Mouse (Mus musculus): Measurements from ENCODE around the gene Thada. TPM values are rescaled to one million over a fixed set of nuclear protein-coding genes. Genes with fewer than 3 reads are reported as not detected.

Thada gene
- polyA plus RNA-seq, 1 experiment from 2014 or later: 13.8 TPM

DNA sequence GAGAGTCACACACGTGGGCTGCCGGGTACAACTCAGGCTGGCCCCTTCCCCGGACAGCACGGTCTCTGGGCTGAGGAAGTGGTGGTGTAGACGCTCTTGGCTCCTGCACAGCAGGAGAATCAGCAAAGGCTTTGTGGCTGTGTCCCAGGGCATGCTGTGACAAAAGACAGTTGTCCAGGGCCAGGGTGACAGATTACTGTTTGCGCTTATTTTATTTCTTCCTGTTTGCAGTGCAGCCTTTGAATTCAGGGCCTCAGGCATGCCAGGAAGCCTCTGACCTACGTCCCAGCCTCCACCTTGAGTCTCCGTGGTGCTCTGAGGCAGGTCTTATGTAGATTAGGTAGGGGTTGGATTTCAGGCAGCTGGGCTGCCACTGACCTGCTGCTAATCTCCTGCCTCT, 288.5 kb downstream of the Thada start:
- H3K9me3 ChIP-seq (ENCODE audit: control insufficient read depth, low read length): peaks cover 3% of the 10 kb centered on the region; the same call in 1 of the 2 replicates
- H3K27me3 ChIP-seq (ENCODE audit: control insufficient read depth, insufficient read depth, low read length): no peaks in the 10 kb centered on the region
- 41% methylated on average over 8 of the region's 8 CpGs for WGBS
- peaks cover 4% of the 10 kb centered on the region; the same call in 1 of the 2 replicates for H3K4me1 ChIP-seq (replicated peaks; ENCODE audit: control insufficient read depth, insufficient read depth, low read length)
- ATAC-seq (replicated peaks; ENCODE audit: low FRiP score) (no peak), DNase-seq (ENCODE audit: low spot score) (peak; percentile 49)
- no peak overlapping the region for H3K4me2 ChIP-seq (ENCODE audit: low read depth, low read length, severe bottlenecking)
- H3K4me3 ChIP-seq (ENCODE audit: low read depth, low read length): no peak overlapping the region
- H3K27ac ChIP-seq (ENCODE audit: low read depth, low read length): no peak overlapping the region
- H3K36me3 ChIP-seq (ENCODE audit: control insufficient read depth, insufficient read depth, low read length): no peaks in the 10 kb centered on the region
- no peak overlapping the region for H3K9ac ChIP-seq (ENCODE audit: low read length)

DNA sequence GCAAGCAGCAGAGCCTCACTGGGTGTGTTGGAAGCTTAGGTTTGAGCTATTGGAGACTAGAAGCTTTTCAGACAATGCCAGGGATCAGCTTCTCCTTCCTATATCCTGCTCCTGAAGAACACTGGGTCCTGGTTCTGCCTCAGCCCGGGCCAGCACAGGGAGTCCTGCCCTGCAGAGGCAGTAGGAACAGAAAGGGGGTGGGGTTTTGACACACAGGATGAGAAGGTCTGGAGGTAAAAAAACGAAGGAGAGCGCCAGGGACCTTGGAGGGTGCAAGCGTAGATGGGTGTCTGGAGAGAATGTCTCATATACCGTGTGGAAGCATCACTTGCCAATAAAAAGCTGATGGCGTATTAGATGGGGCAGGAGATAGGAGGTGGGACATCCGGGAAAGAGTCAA, 289.6 kb downstream of the Thada start:
- no peak overlapping the region for H3K27ac ChIP-seq (ENCODE audit: low read depth, low read length)
- no peak overlapping the region for H3K4me2 ChIP-seq (ENCODE audit: low read depth, low read length, severe bottlenecking)
- no peaks in the 10 kb centered on the region for H3K27me3 ChIP-seq (ENCODE audit: control insufficient read depth, insufficient read depth, low read length)
- WGBS: 90% methylated on average over 7 of the region's 7 CpGs
- DNase-seq (ENCODE audit: low spot score) (peak; percentile 38), ATAC-seq (replicated peaks; ENCODE audit: low FRiP score) (no peak)
- H3K4me1 ChIP-seq (replicated peaks; ENCODE audit: control insufficient read depth, insufficient read depth, low read length): peaks cover 4% of the 10 kb centered on the region; the same call in 1 of the 2 replicates
- no peaks in the 10 kb centered on the region for H3K36me3 ChIP-seq (ENCODE audit: control insufficient read depth, insufficient read depth, low read length)
- peaks cover 3% of the 10 kb centered on the region; the same call in 1 of the 2 replicates for H3K9me3 ChIP-seq (ENCODE audit: control insufficient read depth, low read length)
- H3K4me3 ChIP-seq (ENCODE audit: low read depth, low read length): no peak overlapping the region
- H3K9ac ChIP-seq (ENCODE audit: low read length): no peak overlapping the region

DNA sequence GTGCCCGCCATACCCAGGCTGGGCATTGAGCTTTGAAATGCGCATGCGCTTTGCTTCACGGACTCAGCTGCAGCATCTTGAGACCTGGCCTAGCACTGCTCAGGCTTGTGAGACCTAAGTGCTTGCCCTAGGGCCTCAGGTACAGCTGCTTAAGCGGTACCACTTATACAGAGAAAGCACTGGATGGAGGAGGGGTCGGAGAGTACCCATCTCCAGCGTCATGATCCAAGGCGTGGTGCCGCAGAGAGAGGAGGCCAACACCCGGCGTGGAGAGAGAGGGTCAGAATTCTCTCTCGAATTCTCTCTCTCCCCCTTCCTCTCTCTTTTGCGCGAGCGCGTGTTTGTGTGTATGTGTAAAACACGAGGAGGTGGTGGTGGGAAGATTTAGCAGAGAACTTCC, 290.8 kb downstream of the Thada start:
- no peaks in the 10 kb centered on the region for H3K27me3 ChIP-seq (ENCODE audit: control insufficient read depth, insufficient read depth, low read length)
- no peak overlapping the region for H3K27ac ChIP-seq (ENCODE audit: low read depth, low read length)
- peak; percentile 41 for DNase-seq (ENCODE audit: low spot score)
- peaks cover 3% of the 10 kb centered on the region; the same call in 1 of the 2 replicates for H3K9me3 ChIP-seq (ENCODE audit: control insufficient read depth, low read length)
- WGBS: 97% methylated on average over 17 of the region's 17 CpGs
- H3K4me2 ChIP-seq (ENCODE audit: low read depth, low read length, severe bottlenecking): no peak overlapping the region
- no peak overlapping the region for H3K9ac ChIP-seq (ENCODE audit: low read length)
- no peak overlapping the region for H3K4me3 ChIP-seq (ENCODE audit: low read depth, low read length)
- no peaks in the 10 kb centered on the region for H3K36me3 ChIP-seq (ENCODE audit: control insufficient read depth, insufficient read depth, low read length)
- no peaks in the 10 kb centered on the region; the same call in 1 of the 2 replicates for H3K4me1 ChIP-seq (replicated peaks; ENCODE audit: control insufficient read depth, insufficient read depth, low read length)
- no peak for ATAC-seq (replicated peaks; ENCODE audit: low FRiP score)

DNA sequence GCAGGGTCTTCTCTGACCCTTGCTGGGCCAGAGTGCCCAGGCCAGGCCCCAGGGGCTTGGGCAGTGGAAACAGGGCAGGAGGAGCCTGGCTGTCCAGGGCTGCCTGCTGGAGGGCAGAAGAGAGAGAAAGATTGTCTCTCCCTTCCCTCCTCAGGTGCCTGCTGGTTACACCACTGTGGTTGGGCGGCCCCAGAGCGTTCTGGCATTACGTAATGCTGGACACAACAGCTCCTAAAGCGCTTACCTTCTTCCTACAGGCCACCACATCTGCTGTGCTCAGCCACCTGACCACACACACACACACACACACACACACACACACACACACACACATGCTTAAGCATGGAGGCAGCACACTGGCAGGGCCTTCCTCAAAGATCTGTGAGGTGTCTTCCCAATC, 298.6 kb downstream of the Thada start:
- ATAC-seq (replicated peaks; ENCODE audit: low FRiP score) (no peak), DNase-seq (ENCODE audit: low spot score) (no peak)
- 94% methylated on average over 4 of the region's 4 CpGs for WGBS
- no peak overlapping the region for H3K4me3 ChIP-seq (ENCODE audit: low read depth, low read length)
- no peak overlapping the region for H3K27ac ChIP-seq (ENCODE audit: low read depth, low read length)
- H3K4me1 ChIP-seq (replicated peaks; ENCODE audit: control insufficient read depth, insufficient read depth, low read length): no peaks in the 10 kb centered on the region
- H3K27me3 ChIP-seq (ENCODE audit: control insufficient read depth, insufficient read depth, low read length): no peaks in the 10 kb centered on the region
- no peak overlapping the region for H3K4me2 ChIP-seq (ENCODE audit: low read depth, low read length, severe bottlenecking)
- H3K9me3 ChIP-seq (ENCODE audit: control insufficient read depth, low read length): no peaks in the 10 kb centered on the region
- no peak overlapping the region for H3K9ac ChIP-seq (ENCODE audit: low read length)
- H3K36me3 ChIP-seq (ENCODE audit: control insufficient read depth, insufficient read depth, low read length): no peaks in the 10 kb centered on the region

DNA sequence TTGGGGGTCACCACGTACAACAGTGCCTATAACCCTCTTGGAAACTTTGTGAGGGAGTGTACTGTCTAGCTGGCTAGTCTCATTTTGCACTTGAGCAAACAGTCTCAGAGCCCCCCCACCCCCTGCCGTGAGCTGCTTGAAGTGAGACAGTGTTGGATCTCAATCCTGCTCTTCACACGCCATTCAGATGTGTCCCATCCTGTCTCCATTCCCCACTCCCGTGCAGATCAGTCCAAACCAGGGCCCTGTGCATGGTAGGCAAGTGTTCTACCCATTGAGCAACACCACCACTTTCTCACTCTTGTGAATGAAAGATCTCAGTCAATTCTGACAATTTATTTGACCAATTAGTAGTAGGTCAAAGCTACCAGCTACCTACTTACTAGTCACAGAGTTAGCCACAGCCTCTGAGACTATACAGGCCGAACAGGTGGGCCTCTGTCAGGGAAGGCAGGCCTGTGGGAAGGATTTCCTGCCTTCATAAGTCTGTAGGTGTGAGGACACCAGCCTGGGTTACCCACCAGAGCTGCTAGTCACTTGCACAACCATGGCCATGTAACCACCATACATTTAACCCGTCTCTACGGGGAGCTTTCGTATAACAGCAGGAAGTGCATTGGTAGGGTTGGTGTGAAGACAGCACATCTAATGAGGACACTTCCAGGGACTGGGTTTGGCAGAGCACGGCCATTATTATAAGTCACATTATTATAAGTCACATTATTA, 299.7 kb downstream of the Thada start:
- Histone ChIP-seq H3K27ac (ENCODE audit: low read depth, low read length) (no peak overlapping the region), H3K36me3 (ENCODE audit: control insufficient read depth, insufficient read depth, low read length) (no peaks in the 10 kb centered on the region), H3K9ac (ENCODE audit: low read length) (no peak overlapping the region), H3K27me3 (ENCODE audit: control insufficient read depth, insufficient read depth, low read length) (no peaks in the 10 kb centered on the region), H3K4me1 (replicated peaks; ENCODE audit: control insufficient read depth, insufficient read depth, low read length) (no peaks in the 10 kb centered on the region), H3K9me3 (ENCODE audit: control insufficient read depth, low read length) (no peaks in the 10 kb centered on the region), H3K4me3 (ENCODE audit: low read depth, low read length) (no peak overlapping the region), H3K4me2 (ENCODE audit: low read depth, low read length, severe bottlenecking) (no peak overlapping the region)
- ATAC-seq (replicated peaks; ENCODE audit: low FRiP score) (no peak), DNase-seq (ENCODE audit: low spot score) (peak; percentile 24)
- 90% methylated on average over 9 of the region's 9 CpGs for WGBS

DNA sequence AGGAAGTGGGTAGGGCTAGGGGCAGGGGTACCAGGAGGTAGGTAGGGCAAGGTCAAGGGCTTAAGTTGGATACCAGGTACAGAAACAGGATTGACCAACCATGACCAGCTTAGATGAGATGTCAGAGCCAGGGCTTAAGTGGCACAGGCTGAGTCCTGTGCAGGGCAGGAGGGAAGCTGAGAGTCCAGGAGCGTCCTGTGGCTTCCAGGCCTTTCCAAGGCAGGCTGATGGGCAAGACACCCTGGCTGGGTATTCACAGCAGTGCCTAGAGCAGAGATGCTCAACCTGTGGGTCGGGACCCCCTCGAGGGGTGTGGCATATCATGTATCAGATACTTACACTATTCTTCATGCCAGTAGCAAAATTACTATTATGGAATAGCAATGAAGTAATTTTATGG, 300.3 kb downstream of the Thada start:
- no peak overlapping the region for H3K27ac ChIP-seq (ENCODE audit: low read depth, low read length)
- no peak for ATAC-seq (replicated peaks; ENCODE audit: low FRiP score)
- H3K36me3 ChIP-seq (ENCODE audit: control insufficient read depth, insufficient read depth, low read length): no peaks in the 10 kb centered on the region
- no peak overlapping the region for H3K4me2 ChIP-seq (ENCODE audit: low read depth, low read length, severe bottlenecking)
- 83% methylated on average over 3 of the region's 3 CpGs for WGBS
- H3K4me3 ChIP-seq (ENCODE audit: low read depth, low read length): no peak overlapping the region
- no peaks in the 10 kb centered on the region for H3K9me3 ChIP-seq (ENCODE audit: control insufficient read depth, low read length)
- H3K27me3 ChIP-seq (ENCODE audit: control insufficient read depth, insufficient read depth, low read length): no peaks in the 10 kb centered on the region
- H3K4me1 ChIP-seq (replicated peaks; ENCODE audit: control insufficient read depth, insufficient read depth, low read length): no peaks in the 10 kb centered on the region
- H3K9ac ChIP-seq (ENCODE audit: low read length): no peak overlapping the region
- DNase-seq (ENCODE audit: low spot score): no peak

DNA sequence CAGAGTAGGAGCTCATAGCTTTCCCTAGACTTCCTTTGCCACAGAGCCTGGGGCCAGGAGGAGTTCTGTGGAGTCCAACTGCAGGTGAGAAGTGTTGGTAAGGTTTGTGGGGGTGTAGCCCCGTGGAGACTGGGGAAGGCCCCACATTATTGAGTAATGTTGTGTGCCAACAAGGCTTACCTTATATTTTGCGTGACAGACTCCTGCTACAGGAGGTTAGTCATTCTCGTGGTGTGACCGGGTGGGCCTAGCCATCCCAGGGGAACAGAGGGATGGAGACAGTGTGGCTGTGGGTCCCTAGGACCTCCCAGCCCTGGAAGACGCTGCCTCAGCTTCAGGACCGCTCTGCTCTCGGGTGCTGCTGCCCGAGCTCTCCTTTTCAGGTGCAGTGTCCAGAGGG, 301.9 kb downstream of the Thada start:
- H3K27ac ChIP-seq (ENCODE audit: low read depth, low read length): no peak overlapping the region
- H3K9ac ChIP-seq (ENCODE audit: low read length): no peak overlapping the region
- H3K4me2 ChIP-seq (ENCODE audit: low read depth, low read length, severe bottlenecking): no peak overlapping the region
- H3K27me3 ChIP-seq (ENCODE audit: control insufficient read depth, insufficient read depth, low read length): no peaks in the 10 kb centered on the region
- 83% methylated on average over 8 of the region's 8 CpGs for WGBS
- DNase-seq (ENCODE audit: low spot score): no peak
- no peaks in the 10 kb centered on the region for H3K9me3 ChIP-seq (ENCODE audit: control insufficient read depth, low read length)
- H3K4me3 ChIP-seq (ENCODE audit: low read depth, low read length): no peak overlapping the region
- ATAC-seq (replicated peaks; ENCODE audit: low FRiP score): no peak
- H3K4me1 ChIP-seq (replicated peaks; ENCODE audit: control insufficient read depth, insufficient read depth, low read length): no peaks in the 10 kb centered on the region
- H3K36me3 ChIP-seq (ENCODE audit: control insufficient read depth, insufficient read depth, low read length): no peaks in the 10 kb centered on the region

DNA sequence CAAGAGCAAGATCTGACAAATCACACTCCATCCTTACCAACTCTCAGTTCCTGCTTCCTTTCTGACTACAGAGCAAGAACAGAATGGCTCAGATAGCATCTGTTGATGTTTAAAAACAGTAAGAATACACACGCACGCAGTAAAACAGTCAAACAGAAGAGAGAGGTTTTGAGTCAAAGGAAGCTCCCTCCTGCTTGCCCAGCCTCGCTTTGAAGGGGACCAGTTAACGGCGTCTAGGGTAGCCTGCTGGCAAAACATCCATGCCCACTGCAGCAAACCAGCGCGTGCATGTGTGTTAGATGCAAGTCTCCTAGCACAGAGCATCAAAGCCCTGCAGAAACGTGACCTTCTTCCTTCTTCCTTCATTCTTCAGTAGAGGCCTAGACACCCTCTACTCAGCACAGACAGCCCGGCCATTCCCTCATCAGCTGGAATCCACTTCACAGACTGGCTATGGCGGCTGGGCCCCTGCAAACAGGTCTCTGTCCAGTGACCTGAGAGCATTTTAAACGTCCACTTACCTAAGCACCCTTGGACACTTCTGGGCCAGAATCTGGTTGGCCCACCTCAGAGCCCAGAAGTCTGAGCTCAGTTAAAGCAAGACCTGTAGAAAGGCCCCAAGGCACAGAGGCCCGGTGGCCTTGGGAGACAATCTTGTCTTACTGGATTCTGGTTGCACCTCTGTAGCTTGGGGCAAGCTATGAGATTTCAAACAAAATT, 302.8 kb downstream of the Thada start:
- Histone ChIP-seq H3K9me3 (ENCODE audit: control insufficient read depth, low read length) (no peaks in the 10 kb centered on the region), H3K27me3 (ENCODE audit: control insufficient read depth, insufficient read depth, low read length) (no peaks in the 10 kb centered on the region), H3K4me2 (ENCODE audit: low read depth, low read length, severe bottlenecking) (no peak overlapping the region), H3K9ac (ENCODE audit: low read length) (no peak overlapping the region), H3K27ac (ENCODE audit: low read depth, low read length) (no peak overlapping the region), H3K4me1 (replicated peaks; ENCODE audit: control insufficient read depth, insufficient read depth, low read length) (no peaks in the 10 kb centered on the region), H3K4me3 (ENCODE audit: low read depth, low read length) (no peak overlapping the region), H3K36me3 (ENCODE audit: control insufficient read depth, insufficient read depth, low read length) (no peaks in the 10 kb centered on the region)
- WGBS: 85% methylated on average over 12 of the region's 12 CpGs
- no peak for ATAC-seq (replicated peaks; ENCODE audit: low FRiP score)
- DNase-seq (ENCODE audit: low spot score): no peak
